ENCODE assay signal across 9 mouse cellular contexts in genomic region chr11:33943565-33943964, GRCm38 (mm10). TPM values are rescaled to one million over a fixed set of nuclear protein-coding genes. Genes with fewer than 3 reads are reported as not detected.
"Had no signal": no experiment of that assay in that cellular context is flagged by ENCODE, and none has a peak within 500 bp of the region (broad histone marks: within the 10 kb centered on the region; RNA-seq: fewer than 3 reads in every experiment).

No protein-coding gene starts in this region.

- H3K9ac ChIP-seq: neural tube, embryonic 13.5 days; neural tube, embryonic 15.5 days; stomach, embryonic 15.5 days had no signal

- H3K36me3 ChIP-seq: neural tube, embryonic 13.5 days; neural tube, embryonic 15.5 days; stomach, embryonic 15.5 days had no signal

- H3K4me2 ChIP-seq: neural tube, embryonic 13.5 days; neural tube, embryonic 15.5 days; stomach, embryonic 15.5 days had no signal

- H3K9me3 ChIP-seq: neural tube, embryonic 13.5 days; neural tube, embryonic 15.5 days; stomach, embryonic 15.5 days had no signal

- H3K4me3 ChIP-seq: neural tube, embryonic 13.5 days; neural tube, embryonic 15.5 days; stomach, embryonic 15.5 days had no signal

- DNase-seq: right cerebral cortex, adult 18-20 months; right cerebral cortex, postnatal 14 days; right cerebral cortex, postnatal 25 days had no signal

- H3K27ac ChIP-seq: neural tube, embryonic 13.5 days; neural tube, embryonic 15.5 days; stomach, embryonic 15.5 days; stomach, postnatal 0 days had no signal

- H3K4me1 ChIP-seq: stomach, embryonic 15.5 days had no signal

- H3K27me3 ChIP-seq: neural tube, embryonic 13.5 days; neural tube, embryonic 15.5 days; stomach, embryonic 15.5 days had no signal

RNA-seq across cellular contexts. Expression of gene Kcnmb1, which starts 19.2 kb away (rescaled TPM):
- total RNA-seq: neutrophil, adult 5-6 weeks had no signal

RNA-seq across cellular contexts. Expression of gene Kcnip1, which starts 49.4 kb away (rescaled TPM):
- total RNA-seq: neutrophil, adult 5-6 weeks had no signal
- polyA plus RNA-seq: spleen, adult 2 months had no signal
